Mouse (Mus musculus): ENCODE measurements around the gene Fjx1. TPM values are rescaled to one million over a fixed set of nuclear protein-coding genes. Genes with fewer than 3 reads are reported as not detected.
A peak's percentile ranks its signal among the peaks of the same experiment; 100 is the strongest.

Gene Fjx1
- total RNA-seq, 2 experiments from 2014 or later, result 1.4 to 2.3 TPM

- no peak for DNase-seq
- intact Hi-C loops (cut with DNase I; ENCODE audit: low total_unique reads), result no loop called here
These were observed 18.4 kb downstream of the Fjx1 start for GRCm38 (mm10) chr2:102433879-102434278.

GRCm38 (mm10) chr2:102431084-102431483 lies 21.2 kb downstream of the Fjx1 start:
- intact Hi-C loops (cut with DNase I; ENCODE audit: low total_unique reads), result no loop called here

GRCm38 (mm10) chr2:102427974-102428373 lies 24.3 kb downstream of the Fjx1 start:
- no peak for DNase-seq
- intact Hi-C loops (cut with DNase I; ENCODE audit: low total_unique reads), result no loop called here

More at GRCm38 (mm10) chr2:102431084-102431483, 21.2 kb downstream of the Fjx1 start:
- no peak for DNase-seq

GRCm38 (mm10) chr2:102426434-102426833 lies 25.9 kb downstream of the Fjx1 start:
- intact Hi-C loops (cut with DNase I; ENCODE audit: low total_unique reads), result no loop called here
- no peak for DNase-seq

GRCm38 (mm10) chr2:102416149-102416743 lies 36.1 kb downstream of the Fjx1 start:
- DNase-seq, result peak; percentile 24

GRCm38 (mm10) chr2:102412738-102413137 lies 39.6 kb downstream of the Fjx1 start:
- intact Hi-C loops (cut with DNase I; ENCODE audit: low total_unique reads), result no loop called here
- no peak for DNase-seq

More at GRCm38 (mm10) chr2:102416149-102416743, 36.1 kb downstream of the Fjx1 start:
- intact Hi-C loops (cut with DNase I; ENCODE audit: low total_unique reads), result no loop called here

- intact Hi-C loops (cut with DNase I; ENCODE audit: low total_unique reads), result no loop called here
- no peak for DNase-seq
These were observed 41.7 kb downstream of the Fjx1 start for GRCm38 (mm10) chr2:102410615-102411014.

- intact Hi-C loops (cut with DNase I; ENCODE audit: low total_unique reads), result no loop called here
- no peak for DNase-seq
These were observed 42.6 kb downstream of the Fjx1 start for GRCm38 (mm10) chr2:102409741-102410140.

GRCm38 (mm10) chr2:102407363-102408184 lies 44.7 kb downstream of the Fjx1 start, which contains the start of gene Trim44:
TSS of gene Trim44 (minus strand) at chr2:102407828.
- intact Hi-C loops (cut with DNase I; ENCODE audit: low total_unique reads), result no loop called here
- DNase-seq, result no peak

GRCm38 (mm10) chr2:102406324-102407304 lies 45.7 kb downstream of the Fjx1 start:
- DNase-seq, result no peak
- intact Hi-C loops (cut with DNase I; ENCODE audit: low total_unique reads), result no loop called here

- no peak for DNase-seq
- intact Hi-C loops (cut with DNase I; ENCODE audit: low total_unique reads), result no loop called here
These were observed 48.3 kb downstream of the Fjx1 start for GRCm38 (mm10) chr2:102403982-102404381.

- no peak for DNase-seq
These were observed 49.0 kb downstream of the Fjx1 start for GRCm38 (mm10) chr2:102403306-102403705.

GRCm38 (mm10) chr2:102401352-102401692 lies 51.0 kb downstream of the Fjx1 start:
- intact Hi-C loops (cut with DNase I; ENCODE audit: low total_unique reads), result no loop called here
- no peak for DNase-seq

More at GRCm38 (mm10) chr2:102403306-102403705, 49.0 kb downstream of the Fjx1 start:
- intact Hi-C loops (cut with DNase I; ENCODE audit: low total_unique reads), result no loop called here

- intact Hi-C loops (cut with DNase I; ENCODE audit: low total_unique reads), result no loop called here
- peak; percentile 83 for DNase-seq
These were observed 51.5 kb downstream of the Fjx1 start for GRCm38 (mm10) chr2:102400605-102401351.

- intact Hi-C loops (cut with DNase I; ENCODE audit: low total_unique reads), result no loop called here
- DNase-seq, result no peak
These were observed 52.3 kb downstream of the Fjx1 start for GRCm38 (mm10) chr2:102399864-102400604.
